Mouse (Mus musculus) gastrocnemius, adult 18-20 months (tissue): ENCODE results near the gene Vmn2r82. TPM values are rescaled to one million over a fixed set of nuclear protein-coding genes. Genes with fewer than 3 reads are reported as not detected.
"Not testable (repeated sequence)": the region's sequence is repeated elsewhere in the genome, so short reads cannot be mapped to it uniquely, and the experiment has no call there.

Source experiments
- DNase-seq: peaks from one replicate; pipeline ENCODE4 v3.0.0; 2021; ENCODE audit warnings: low spot score
- long read RNA-seq, 2 experiments: library from polyadenylated mRNA; stranded (forward); transcript quantifications; one replicate each; pipeline ENCODE4 v2.0.0; 2021
- total RNA-seq, 2 experiments: library from RNA; stranded (reverse); gene quantifications; 2 replicates each; pipeline ENCODE4 v1.2.3; 2021

Vmn2r82 gene
- total RNA-seq = not detected
- long read RNA-seq, experiment 1 = 0 reads
- long read RNA-seq, experiment 2 = 0 reads

GRCm38 (mm10) chr10:79356220-79356619, at the start of gene Vmn2r82:
Vmn2r82 (plus strand) TSS chr10:79356520.
- not testable (repeated sequence) for DNase-seq

- DNase-seq = not testable (repeated sequence)
Measured at GRCm38 (mm10) chr10:79322033-79322736, 34.1 kb upstream of the Vmn2r82 start.

GRCm38 (mm10) chr10:79322737-79323086, 33.6 kb upstream of the Vmn2r82 start:
- DNase-seq = no peak

GRCm38 (mm10) chr10:79399946-79400700, 43.8 kb downstream of the Vmn2r82 start:
- not testable (repeated sequence) for DNase-seq

GRCm38 (mm10) chr10:79417142-79417771, 60.9 kb downstream of the Vmn2r82 start:
- no peak for DNase-seq

GRCm38 (mm10) chr10:79417772-79418170, 61.5 kb downstream of the Vmn2r82 start:
- DNase-seq = not testable (repeated sequence)

GRCm38 (mm10) chr10:79435141-79435820, 79.0 kb downstream of the Vmn2r82 start:
- not testable (repeated sequence) for DNase-seq

Other genes with a start within 250 kb of the Vmn2r82 start
- gene Vmn2r80, start 207.8 kb upstream of the Vmn2r82 start, total RNA-seq = not detected
- not detected for gene Vmn2r81, start 108.8 kb upstream of the Vmn2r82 start, total RNA-seq
- gene Vmn2r83, start 112.2 kb downstream of the Vmn2r82 start, total RNA-seq = not detected
- 1 to 10 TPM in 1 of 2 experiments, under 1 TPM in 1; 0.80 to 1.3 TPM for gene Plpp2, start 177.3 kb downstream of the Vmn2r82 start, total RNA-seq
- gene Mier2, start 198.7 kb downstream of the Vmn2r82 start, total RNA-seq = 10 to 100 TPM; 15.5 to 21.4 TPM
- gene Theg, start 230.8 kb downstream of the Vmn2r82 start, total RNA-seq = not detected